Mouse (Mus musculus) gastrocnemius, postnatal 14 days (tissue): ENCODE measurements around the gene Lasp1. TPM values are rescaled to one million over a fixed set of nuclear protein-coding genes. Genes with fewer than 3 reads are reported as not detected.
"Not testable (repeated sequence)": the region's sequence is repeated elsewhere in the genome, so short reads cannot be mapped to it uniquely, and the experiment has no call there.

ENCODE experiments used
- DNase-seq: peaks from one replicate; pipeline ENCODE4 v3.0.0; 2021; ENCODE audit warnings: mixed read lengths
- intact Hi-C: fragments of 180-260 bp; cut with DNase I; formaldehyde crosslinking; loops from one replicate; pipeline ENCODE4 v1.15.1; 2025; ENCODE audit warnings: low total_unique reads
- total RNA-seq, 2 experiments: library from RNA; stranded (reverse); gene quantifications; 2 replicates each; pipeline ENCODE4 v1.2.3; 2021

The Lasp1 gene
- total RNA-seq, 2 experiments from 2014 or later = 29.9 to 39.5 TPM

DNA sequence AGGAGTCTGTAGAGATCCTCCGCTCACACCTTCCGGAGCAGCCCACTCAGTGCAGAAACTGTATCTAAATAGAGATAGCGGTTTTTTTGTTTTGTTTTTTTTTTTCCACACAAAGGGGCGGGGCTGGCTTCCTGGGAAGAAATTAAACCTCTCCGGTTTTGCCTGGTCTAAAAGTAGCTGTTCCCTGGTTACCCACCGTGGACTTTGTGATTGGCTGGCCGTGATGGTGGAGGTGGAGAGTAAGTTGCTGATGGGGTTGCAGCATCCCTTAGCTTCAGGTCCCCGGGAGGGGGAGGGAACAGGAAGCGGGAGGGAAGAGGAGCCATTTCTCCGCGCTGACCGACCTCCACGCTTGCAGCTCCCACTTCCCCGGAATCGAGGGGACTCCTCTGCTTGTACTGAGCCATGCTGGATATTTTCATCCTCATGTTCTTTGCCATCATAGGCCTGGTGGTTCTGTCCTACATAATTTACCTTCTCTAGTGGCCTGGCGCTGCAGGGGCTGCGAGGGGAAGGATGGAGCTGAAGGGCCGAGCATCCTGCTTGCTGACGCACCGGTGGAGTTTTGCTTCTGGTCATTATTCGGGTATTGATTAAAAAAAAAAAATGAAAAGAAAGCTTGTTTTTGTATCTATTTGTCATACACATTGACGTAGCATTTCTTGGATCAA, 42.3 kb downstream of the Lasp1 start:
- peak; percentile 72 for DNase-seq
- intact Hi-C loops = no loop called here

DNA sequence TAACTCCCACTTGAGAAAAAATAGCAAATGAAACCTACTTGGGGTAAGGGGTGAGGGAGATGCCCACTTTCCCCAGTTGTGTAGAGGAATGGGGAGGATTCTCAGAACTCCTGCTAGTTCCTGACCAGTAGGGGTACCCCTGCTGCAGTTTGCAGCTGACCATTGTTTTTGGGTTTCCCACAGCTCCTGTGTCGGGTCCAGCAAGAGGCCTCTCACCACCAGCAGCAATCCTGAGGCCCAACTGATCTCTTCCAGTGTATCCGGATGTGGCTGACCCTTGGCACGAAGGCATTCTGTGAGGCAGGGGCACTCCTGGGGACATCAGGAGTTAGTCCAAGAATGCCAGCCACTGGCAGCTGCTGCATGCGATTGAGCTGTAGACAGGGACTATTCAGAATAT, 43.2 kb downstream of the Lasp1 start:
- intact Hi-C loops = no loop called here
- DNase-seq = no peak

GRCm38 (mm10) chr11:97850367-97850766, 51.6 kb downstream of the Lasp1 start:
- intact Hi-C loops = no loop called here
- DNase-seq = no peak

- no peak for DNase-seq
- intact Hi-C loops = no loop called here
Observed at GRCm38 (mm10) chr11:97851601-97852000, 52.8 kb downstream of the Lasp1 start.

DNA sequence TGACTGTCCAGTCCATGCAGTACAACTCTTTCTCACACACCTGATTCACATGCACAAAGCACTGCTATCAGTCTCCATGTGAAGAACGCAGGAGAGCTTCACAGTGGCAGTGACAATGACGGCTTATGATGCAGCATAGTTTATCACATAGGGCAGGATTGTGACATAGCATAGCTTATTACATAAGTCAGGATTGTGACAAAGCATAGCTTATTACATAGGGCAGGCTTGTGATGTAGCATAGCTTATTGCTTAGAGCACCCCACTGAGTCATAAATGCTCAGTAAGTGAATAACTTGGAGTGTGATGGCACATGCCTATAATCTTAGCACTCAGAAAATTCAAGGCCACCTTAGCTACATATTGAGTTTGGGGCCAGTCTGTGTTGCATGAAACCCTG, 56.7 kb downstream of the Lasp1 start:
- no peak for DNase-seq
- intact Hi-C loops = no loop called here

GRCm38 (mm10) chr11:97862148-97862547, 63.3 kb downstream of the Lasp1 start:
- intact Hi-C loops = no loop called here
- DNase-seq = no peak

DNA sequence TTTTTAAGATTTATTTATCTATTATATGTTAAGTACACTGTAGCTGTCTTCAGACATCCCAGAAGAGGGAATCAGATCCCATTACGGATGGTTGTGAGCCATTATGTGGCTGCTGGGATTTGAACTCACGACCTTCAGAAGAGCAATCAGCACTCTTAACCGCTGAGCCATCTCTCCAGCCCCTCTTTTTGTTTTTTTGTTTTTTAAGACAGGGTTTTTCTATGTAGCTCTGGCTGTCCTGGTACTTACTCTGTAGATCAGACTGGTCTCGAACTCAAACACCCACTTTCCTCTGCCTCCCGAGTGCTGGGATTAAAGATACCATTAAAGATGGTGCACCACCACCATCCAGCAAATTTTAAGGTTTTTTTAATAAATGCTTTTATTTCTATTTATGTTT, 66.6 kb downstream of the Lasp1 start:
- intact Hi-C loops = no loop called here

DNA sequence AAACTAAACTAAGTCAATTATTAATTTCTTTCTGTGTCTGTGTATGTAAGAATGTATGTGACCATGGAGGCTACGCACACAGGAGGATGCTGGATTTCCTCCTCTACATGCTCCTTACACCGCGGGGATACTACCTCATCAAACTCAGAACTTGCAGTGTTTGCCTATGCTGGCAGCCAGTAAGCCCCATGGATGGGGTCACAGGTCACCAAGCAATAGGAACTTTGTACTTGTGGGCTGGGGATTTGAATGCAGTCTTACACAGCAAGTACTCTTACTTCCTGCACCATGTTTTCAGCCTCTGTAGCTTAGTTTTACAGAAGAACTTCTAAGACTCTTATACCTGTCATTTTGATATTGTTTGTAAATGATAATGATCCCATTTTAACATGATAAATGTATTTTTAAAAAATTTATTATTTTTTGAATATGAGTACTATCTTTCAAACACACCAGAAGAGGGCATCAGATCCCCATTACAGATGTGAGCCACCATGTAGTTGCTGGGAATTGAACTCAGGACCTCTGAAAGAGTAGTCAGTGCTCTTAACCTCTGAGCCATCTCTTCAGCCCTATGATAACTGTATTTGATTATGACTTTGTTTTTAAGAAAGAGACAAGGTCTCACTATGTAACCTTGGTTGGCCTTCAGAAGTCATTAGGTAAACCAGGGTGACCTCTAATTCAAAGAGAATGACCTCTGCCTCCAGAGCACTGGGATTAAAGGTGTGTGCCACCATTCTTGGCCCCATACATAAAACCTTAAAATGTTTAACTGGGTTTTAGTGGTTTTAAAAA, 67.5 kb downstream of the Lasp1 start:
- no peak for DNase-seq
- intact Hi-C loops = no loop called here

More for the DNA sequence above, 66.6 kb downstream of the Lasp1 start:
- DNase-seq = no peak

GRCm38 (mm10) chr11:97867591-97867990, 68.8 kb downstream of the Lasp1 start:
- no peak for DNase-seq
- intact Hi-C loops = no loop called here

DNA sequence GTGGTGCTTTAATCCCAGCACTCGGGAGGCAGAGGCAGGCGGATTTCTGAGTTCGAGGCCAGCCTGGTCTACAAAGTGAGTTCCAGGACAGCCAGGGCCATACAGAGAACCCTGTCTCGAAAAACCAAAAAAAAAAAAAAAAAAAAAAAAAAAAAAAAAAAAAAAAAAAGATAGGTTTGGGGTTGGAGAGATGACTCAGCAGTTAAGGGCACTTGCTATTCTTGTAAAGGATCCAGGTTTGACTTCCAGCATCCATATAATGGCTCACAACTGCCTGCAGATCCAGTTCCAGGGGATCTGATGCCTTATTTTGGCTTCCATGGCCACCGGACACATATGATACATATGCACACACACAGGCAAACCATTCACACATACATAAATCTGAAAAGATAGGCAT, 73.6 kb downstream of the Lasp1 start:
- DNase-seq, intact Hi-C loops: not testable (repeated sequence)

GRCm38 (mm10) chr11:97874396-97874795, 75.6 kb downstream of the Lasp1 start:
- DNase-seq = no peak
- intact Hi-C loops = no loop called here

GRCm38 (mm10) chr11:97877341-97877740, 78.5 kb downstream of the Lasp1 start:
- no peak for DNase-seq
- intact Hi-C loops = loop anchor here (5.0 kb wide), 1 partner anchor 80 kb away; the partner anchor contains the start of gene Lasp1

GRCm38 (mm10) chr11:97880362-97880761, 81.6 kb downstream of the Lasp1 start:
- intact Hi-C loops = no loop called here
- no peak for DNase-seq

GRCm38 (mm10) chr11:97883542-97883917, 84.7 kb downstream of the Lasp1 start:
- intact Hi-C loops = no loop called here
- DNase-seq = peak; percentile 58

DNA sequence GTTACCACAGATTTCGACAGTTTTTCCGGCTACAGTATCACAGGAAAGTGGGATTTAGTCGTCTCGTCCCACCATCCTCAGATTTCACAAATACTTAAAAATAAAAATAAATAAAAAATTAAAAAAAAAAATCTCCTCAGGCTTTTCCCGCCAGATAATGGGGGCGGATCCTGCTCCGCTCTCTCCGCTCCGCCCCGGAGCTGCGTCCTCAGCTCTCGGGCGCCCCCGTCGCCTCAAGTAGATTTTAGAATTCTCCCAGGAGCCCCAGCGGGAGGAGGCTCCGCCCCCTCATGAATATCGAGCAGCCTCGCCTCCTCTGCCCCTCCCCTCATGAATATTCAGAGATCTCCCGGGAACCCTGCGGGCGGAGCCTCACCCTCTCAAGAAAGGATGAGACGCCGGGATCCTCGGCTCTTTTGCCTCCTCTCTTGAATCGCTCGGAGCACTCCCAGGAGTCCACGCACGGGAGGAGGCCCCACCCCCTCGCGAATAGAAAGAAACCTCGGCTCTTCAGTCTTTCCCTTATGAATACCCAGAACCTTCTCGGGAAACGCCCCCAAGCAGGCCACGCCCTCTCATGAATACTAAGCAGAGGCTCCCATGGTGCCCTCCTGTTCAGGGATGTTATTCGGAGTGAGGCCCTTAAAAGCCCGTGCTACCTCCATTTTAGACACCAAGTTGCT, 85.3 kb downstream of the Lasp1 start, which contains the start of gene Fbxo47:
TSS of gene Fbxo47 (minus strand) at position 237 of the 683 bp plus-strand sequence.
- intact Hi-C loops = no loop called here
- peak; percentile 96 for DNase-seq

- intact Hi-C loops = no loop called here
- DNase-seq = no peak
Observed at GRCm38 (mm10) chr11:97884601-97885185, 85.9 kb downstream of the Lasp1 start.

DNA sequence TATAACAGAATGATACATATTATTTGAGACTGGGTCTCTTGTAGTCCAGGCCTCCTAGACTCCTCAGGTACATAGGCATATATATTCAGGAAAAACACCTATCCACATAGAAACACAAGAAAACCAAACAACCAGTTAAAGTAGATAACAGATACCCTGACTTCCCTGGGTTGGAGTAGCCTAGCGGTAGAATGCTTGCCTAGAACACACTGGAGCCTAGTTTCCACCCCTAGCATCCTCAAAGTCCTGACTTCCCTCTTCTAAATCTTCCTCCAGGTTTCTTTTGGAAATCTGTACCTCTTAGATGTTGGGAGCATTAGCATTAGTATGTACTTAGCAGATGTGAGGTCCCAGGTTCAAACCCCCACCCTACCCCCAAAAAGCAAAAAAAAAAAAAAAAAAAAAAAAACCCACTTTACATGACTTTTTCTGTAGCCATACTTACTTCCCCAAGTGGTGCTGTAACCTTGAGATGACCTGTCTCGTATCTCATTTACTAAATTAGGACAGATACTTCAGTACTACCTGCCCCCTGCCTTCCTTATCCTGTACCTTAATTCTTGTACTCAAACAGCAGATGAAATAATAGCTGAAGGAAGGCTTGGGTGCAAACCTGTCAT, 86.6 kb downstream of the Lasp1 start:
- DNase-seq = no peak
- intact Hi-C loops = no loop called here
